Mouse (Mus musculus): ENCODE data around the gene Ndfip2. TPM values are rescaled to one million over a fixed set of nuclear protein-coding genes. Genes with fewer than 3 reads are reported as not detected.

Ndfip2 gene
- total and polyA plus RNA-seq, 3 experiments: 13.7 to 26.3 TPM; not detected in 1

GRCm38 (mm10) chr14:105253304-105253703 is 5.1 kb upstream of the Ndfip2 start:
- H3K9ac ChIP-seq (ENCODE audit: control insufficient read depth, low read depth, low read length, poor library complexity, severe bottlenecking): no peak overlapping the region
- H3K79me2 ChIP-seq (ENCODE audit: control insufficient read depth, insufficient read depth, low read length, poor library complexity): no peaks in the 10 kb centered on the region; the same call in 1 of the 2 replicates
- no peaks in the 10 kb centered on the region for H3K9me3 ChIP-seq (replicated peaks; ENCODE audit: insufficient read depth, low read length)
- peaks cover 0 to 3% of the 10 kb centered on the region in 2 experiments; a peak in 1 of 4 replicates for H3K36me3 ChIP-seq (ENCODE audit: control insufficient read depth in 1 of 2, insufficient read depth in 2 of 2, low read length in 2 of 2)
- H3K4me3 ChIP-seq (ENCODE audit: control insufficient read depth in 1 of 2, insufficient read depth in 1 of 2, low read depth in 2 of 2, low read length in 2 of 2): no peak overlapping the region
- TF ChIP-seq GABPA (IDR thresholded peaks at IDR 0.05; ENCODE audit: low read depth, low read length): no peak
- no peak for TF ChIP-seq ZKSCAN1 (IDR thresholded peaks at IDR 0.05; ENCODE audit: low read depth, low read length)
- TF ChIP-seq POLR2AphosphoS2 (IDR thresholded peaks at IDR 0.05; ENCODE audit: low read length): no peak
- TF ChIP-seq KAT2A (conservative IDR thresholded peaks at IDR 0.05; ENCODE audit: low read depth, low read length): no peak
- no peak for TF ChIP-seq MYC (IDR thresholded peaks at IDR 0.05; ENCODE audit: low read depth, low read length)
- TF ChIP-seq MEF2A (IDR thresholded peaks at IDR 0.05; ENCODE audit: extremely low read depth, insufficient replicate concordance, low read depth, low read length, poor library complexity, severe bottlenecking): no peak
- TF ChIP-seq MAFK (IDR thresholded peaks at IDR 0.05; ENCODE audit: borderline replicate concordance, low read depth, low read length): no peak
- no peak for TF ChIP-seq JUND (IDR thresholded peaks at IDR 0.05; ENCODE audit: low read depth, low read length)
- no peak for TF ChIP-seq MAX (IDR thresholded peaks at IDR 0.05; ENCODE audit: low read length)
- TF ChIP-seq EP300 (IDR thresholded peaks at IDR 0.05; ENCODE audit: low read depth in 1 of 2, low read length in 2 of 2): no peak
- no peak for TF ChIP-seq POLR2A (IDR thresholded peaks at IDR 0.05; ENCODE audit: control insufficient read depth in 1 of 2, insufficient read depth in 1 of 2, low read depth in 1 of 2, low read length in 2 of 2, poor library complexity in 1 of 2)
- no peak for TF ChIP-seq RAD21 (IDR thresholded peaks at IDR 0.05; ENCODE audit: low read depth, low read length)
- TF ChIP-seq MYB (IDR thresholded peaks at IDR 0.05; ENCODE audit: low read depth, low read length): no peak
- TF ChIP-seq E2F4 (IDR thresholded peaks at IDR 0.05; ENCODE audit: borderline replicate concordance, low read depth, low read length): no peak
- TF ChIP-seq TBP (IDR thresholded peaks at IDR 0.05; ENCODE audit: low read depth, low read length): no peak
- TF ChIP-seq UBTF (IDR thresholded peaks at IDR 0.05; ENCODE audit: borderline replicate concordance, insufficient read depth, low read depth, low read length): no peak
- no peak for TF ChIP-seq CHD1 (IDR thresholded peaks at IDR 0.05; ENCODE audit: low read depth, low read length)
- TF ChIP-seq TAL1 (IDR thresholded peaks at IDR 0.05; ENCODE audit: low read length): no peak
- no peaks in the 10 kb centered on the region; a peak in 1 of 4 replicates for H3K27me3 ChIP-seq (ENCODE audit: control insufficient read depth in 1 of 2, insufficient read depth in 2 of 2, low read length in 2 of 2)
- no peak overlapping the region for H3K27ac ChIP-seq (ENCODE audit: control insufficient read depth, low read depth, low read length)
- H3K4me1 ChIP-seq (ENCODE audit: control insufficient read depth in 1 of 2, insufficient read depth in 2 of 2, low read length in 2 of 2): no peaks in the 10 kb centered on the region
- no peak for DNase-seq (ENCODE audit: low read depth, low spot score)

- Histone ChIP-seq H3K36me3 (ENCODE audit: control insufficient read depth in 1 of 2, insufficient read depth in 2 of 2, low read length in 2 of 2) (peaks cover 0 to 3% of the 10 kb centered on the region in 2 experiments; a peak in 1 of 4 replicates), H3K9me3 (replicated peaks; ENCODE audit: insufficient read depth, low read length) (no peaks in the 10 kb centered on the region), H3K4me3 (ENCODE audit: control insufficient read depth in 1 of 2, insufficient read depth in 1 of 2, low read depth in 2 of 2, low read length in 2 of 2) (no peak overlapping the region), H3K27me3 (ENCODE audit: control insufficient read depth in 1 of 2, insufficient read depth in 2 of 2, low read length in 2 of 2) (no peaks in the 10 kb centered on the region; a peak in 1 of 4 replicates), H3K4me1 (ENCODE audit: control insufficient read depth in 1 of 2, insufficient read depth in 2 of 2, low read length in 2 of 2) (no peaks in the 10 kb centered on the region), H3K79me2 (ENCODE audit: control insufficient read depth, insufficient read depth, low read length, poor library complexity) (peaks cover 4% of the 10 kb centered on the region), H3K9ac (ENCODE audit: control insufficient read depth, low read depth, low read length, poor library complexity, severe bottlenecking) (no peak overlapping the region), H3K27ac (ENCODE audit: control insufficient read depth, low read depth, low read length) (no peak overlapping the region)
- DNase-seq (ENCODE audit: low read depth, low spot score): no peak
- TF ChIP-seq TAL1 (IDR thresholded peaks at IDR 0.05; ENCODE audit: low read length) (no peak), UBTF (IDR thresholded peaks at IDR 0.05; ENCODE audit: borderline replicate concordance, insufficient read depth, low read depth, low read length) (no peak)
These were observed 4.0 kb upstream of the Ndfip2 start for GRCm38 (mm10) chr14:105254401-105254800.
